Mouse (Mus musculus): Measurements from ENCODE around the gene Nop16. TPM values are rescaled to one million over a fixed set of nuclear protein-coding genes. Genes with fewer than 3 reads are reported as not detected.
A peak's percentile ranks its signal among the peaks of the same experiment; 100 is the strongest.

Nop16 gene
- polyA plus RNA-seq, 1 experiment from 2014 or later = 45.0 TPM

DNA sequence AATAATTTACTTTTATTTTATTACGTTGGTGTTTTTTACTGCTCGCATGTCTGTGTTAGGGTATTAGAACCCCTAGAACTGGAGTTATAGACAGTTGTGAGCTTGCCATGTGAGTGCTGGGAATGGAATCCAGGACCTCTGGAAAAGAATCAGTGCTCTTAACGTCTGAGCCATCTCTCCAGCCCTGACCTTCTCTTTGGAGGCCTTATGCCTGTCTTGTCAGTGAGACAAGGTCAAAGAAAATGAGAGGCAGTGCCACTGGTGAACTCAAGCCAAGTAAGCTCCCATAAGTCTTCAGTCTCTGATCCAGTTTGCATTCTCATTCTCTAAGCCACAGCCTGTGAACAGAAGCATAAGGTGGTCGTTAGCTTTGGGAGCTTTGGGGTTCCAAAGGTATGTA lies 19.2 kb downstream of the Nop16 start:
- Histone ChIP-seq H3K9ac (replicated peaks; ENCODE audit: low read depth, low read length) (no peak overlapping the region), H3K4me3 (ENCODE audit: low read depth, low read length) (no peak overlapping the region), H3K4me2 (ENCODE audit: low read depth, low read length) (no peak overlapping the region), H3K4me1 (ENCODE audit: control insufficient read depth, insufficient read depth, low read length) (peaks cover 4% of the 10 kb centered on the region), H3K36me3 (ENCODE audit: control insufficient read depth, insufficient read depth, low read length) (no peaks in the 10 kb centered on the region), H3K9me3 (ENCODE audit: control insufficient read depth, low read length) (no peaks in the 10 kb centered on the region), H3K27ac (ENCODE audit: low read depth, low read length) (no peak overlapping the region), H3K27me3 (ENCODE audit: control insufficient read depth, insufficient read depth, low read length) (no peaks in the 10 kb centered on the region; the same call in 1 of the 2 replicates)
- WGBS = 81% methylated on average over 4 of the region's 4 CpGs
- no peak for ATAC-seq (ENCODE audit: low read depth)

- H3K27ac ChIP-seq (ENCODE audit: low read depth, low read length) = no peak overlapping the region
- H3K4me1 ChIP-seq (ENCODE audit: control insufficient read depth, insufficient read depth, low read length) = peaks cover under 1% of the 10 kb centered on the region; the same call in 1 of the 2 replicates
- 55% methylated on average over 1 of the region's 1 CpGs for WGBS
- no peak overlapping the region for H3K4me2 ChIP-seq (ENCODE audit: low read depth, low read length)
- no peaks in the 10 kb centered on the region; the same call in 1 of the 2 replicates for H3K27me3 ChIP-seq (ENCODE audit: control insufficient read depth, insufficient read depth, low read length)
- H3K9ac ChIP-seq (replicated peaks; ENCODE audit: low read depth, low read length) = no peak overlapping the region
- no peak for ATAC-seq (ENCODE audit: low read depth)
- no peak overlapping the region for H3K4me3 ChIP-seq (ENCODE audit: low read depth, low read length)
- H3K36me3 ChIP-seq (ENCODE audit: control insufficient read depth, insufficient read depth, low read length) = no peaks in the 10 kb centered on the region
- H3K9me3 ChIP-seq (ENCODE audit: control insufficient read depth, low read length) = no peaks in the 10 kb centered on the region
These were observed 20.6 kb downstream of the Nop16 start for GRCm38 (mm10) chr13:54569282-54569681.

GRCm38 (mm10) chr13:54568380-54568779 lies 21.5 kb downstream of the Nop16 start:
- Histone ChIP-seq H3K9me3 (ENCODE audit: control insufficient read depth, low read length) (no peaks in the 10 kb centered on the region), H3K4me2 (ENCODE audit: low read depth, low read length) (no peak overlapping the region), H3K9ac (replicated peaks; ENCODE audit: low read depth, low read length) (no peak overlapping the region), H3K27me3 (ENCODE audit: control insufficient read depth, insufficient read depth, low read length) (no peaks in the 10 kb centered on the region; the same call in 1 of the 2 replicates), H3K4me1 (ENCODE audit: control insufficient read depth, insufficient read depth, low read length) (peaks cover 5% of the 10 kb centered on the region; the same call in 1 of the 2 replicates), H3K36me3 (ENCODE audit: control insufficient read depth, insufficient read depth, low read length) (no peaks in the 10 kb centered on the region), H3K27ac (ENCODE audit: low read depth, low read length) (no peak overlapping the region), H3K4me3 (ENCODE audit: low read depth, low read length) (no peak overlapping the region)
- WGBS = 39% methylated on average over 5 of the region's 5 CpGs
- ATAC-seq (ENCODE audit: low read depth) = no peak

DNA sequence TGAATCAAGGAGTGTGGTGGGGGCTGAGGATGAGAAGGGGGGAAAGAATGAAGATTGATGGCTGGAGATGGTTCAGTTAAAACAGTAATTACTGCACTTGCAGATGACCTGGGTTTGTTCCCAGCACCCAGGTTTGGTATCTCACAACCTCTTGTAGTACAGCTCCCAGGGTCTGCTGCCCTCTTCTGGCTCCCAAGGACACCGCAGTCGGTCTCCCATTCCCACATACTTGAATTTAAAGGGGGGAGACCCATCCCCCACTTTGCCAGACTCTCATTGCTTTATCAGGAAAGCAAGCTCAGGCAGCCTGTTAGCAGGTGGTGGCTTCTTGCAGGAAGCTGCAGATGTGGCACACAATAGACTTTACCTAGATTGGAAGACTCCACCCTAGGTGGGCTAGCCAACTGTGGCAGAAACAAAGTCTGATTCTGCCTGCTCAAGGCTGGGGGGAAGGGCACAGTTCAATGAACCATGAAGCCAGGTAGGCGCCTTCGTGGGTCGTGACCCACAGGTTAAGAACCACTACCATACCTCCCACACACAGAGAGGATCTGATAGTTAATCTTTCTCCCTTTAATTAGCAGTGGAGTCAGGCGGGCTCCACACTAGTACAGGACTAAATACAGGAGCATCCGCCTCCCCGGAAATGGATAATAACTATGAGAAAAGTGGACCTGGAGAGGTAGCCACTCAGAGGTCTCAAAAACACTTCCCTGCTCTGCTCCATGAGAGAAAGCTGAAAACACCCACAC lies 24.1 kb downstream of the Nop16 start:
- Histone ChIP-seq H3K4me2 (ENCODE audit: low read depth, low read length) (peak overlapping the region; percentile 50), H3K27me3 (ENCODE audit: control insufficient read depth, insufficient read depth, low read length) (no peaks in the 10 kb centered on the region; the same call in 1 of the 2 replicates), H3K36me3 (ENCODE audit: control insufficient read depth, insufficient read depth, low read length) (0 out of 2 replicates have a peak, but pooled peaks cover 11% of the 10 kb centered on the region), H3K4me1 (ENCODE audit: control insufficient read depth, insufficient read depth, low read length) (peaks cover 5% of the 10 kb centered on the region; the same call in 1 of the 2 replicates), H3K4me3 (ENCODE audit: low read depth, low read length) (peak overlapping the region; percentile 97), H3K9me3 (ENCODE audit: control insufficient read depth, low read length) (no peaks in the 10 kb centered on the region), H3K9ac (replicated peaks; ENCODE audit: low read depth, low read length) (no peak overlapping the region), H3K27ac (ENCODE audit: low read depth, low read length) (peak overlapping the region; percentile 34)
- 55% methylated on average over 8 of the region's 8 CpGs for WGBS
- ATAC-seq (ENCODE audit: low read depth) = peak; percentile 67

DNA sequence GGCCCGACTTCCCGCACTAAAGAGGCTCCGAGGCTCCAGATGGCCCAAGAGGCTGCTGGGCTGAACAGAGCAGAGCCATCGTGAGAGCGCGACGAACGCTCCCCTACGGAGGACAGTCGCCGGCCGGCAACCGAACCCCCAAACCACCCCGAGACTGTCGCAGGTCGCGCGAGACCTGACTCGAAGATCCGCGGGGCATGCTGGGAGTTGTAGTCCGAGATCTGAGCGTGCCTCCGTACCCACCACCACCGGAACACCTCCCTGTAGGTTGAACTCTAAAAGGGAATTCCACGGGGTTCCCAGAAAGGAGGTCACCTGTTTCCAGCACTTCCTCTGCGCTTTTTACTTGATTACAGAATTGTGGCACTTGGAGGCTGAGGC lies 24.7 kb downstream of the Nop16 start, which contains the start of gene 4833439L19Rik:
Gene 4833439L19Rik (minus strand): TSS at position 235 of the 381 bp plus-strand sequence.
- Histone ChIP-seq H3K27me3 (ENCODE audit: control insufficient read depth, insufficient read depth, low read length) (no peaks in the 10 kb centered on the region; the same call in 1 of the 2 replicates), H3K4me3 (ENCODE audit: low read depth, low read length) (peak within 1 kb of the TSS; percentile 97), H3K27ac (ENCODE audit: low read depth, low read length) (peak within 1 kb of the TSS; percentile 85), H3K4me1 (ENCODE audit: control insufficient read depth, insufficient read depth, low read length) (peaks cover 5% of the 10 kb centered on the region; the same call in 1 of the 2 replicates), H3K9ac (replicated peaks; ENCODE audit: low read depth, low read length) (peak within 1 kb of the TSS; percentile 92), H3K9me3 (ENCODE audit: control insufficient read depth, low read length) (no peaks in the 10 kb centered on the region), H3K4me2 (ENCODE audit: low read depth, low read length) (peak within 1 kb of the TSS; percentile 75), H3K36me3 (ENCODE audit: control insufficient read depth, insufficient read depth, low read length) (0 out of 2 replicates have a peak, but pooled peaks cover 16% of the 10 kb centered on the region)
- ATAC-seq (ENCODE audit: low read depth) = peak; percentile 97
- WGBS = 1% methylated on average over 26 of the region's 27 CpGs

GRCm38 (mm10) chr13:54564232-54565200 lies 25.4 kb downstream of the Nop16 start:
- peak; percentile 71 for ATAC-seq (ENCODE audit: low read depth)

DNA sequence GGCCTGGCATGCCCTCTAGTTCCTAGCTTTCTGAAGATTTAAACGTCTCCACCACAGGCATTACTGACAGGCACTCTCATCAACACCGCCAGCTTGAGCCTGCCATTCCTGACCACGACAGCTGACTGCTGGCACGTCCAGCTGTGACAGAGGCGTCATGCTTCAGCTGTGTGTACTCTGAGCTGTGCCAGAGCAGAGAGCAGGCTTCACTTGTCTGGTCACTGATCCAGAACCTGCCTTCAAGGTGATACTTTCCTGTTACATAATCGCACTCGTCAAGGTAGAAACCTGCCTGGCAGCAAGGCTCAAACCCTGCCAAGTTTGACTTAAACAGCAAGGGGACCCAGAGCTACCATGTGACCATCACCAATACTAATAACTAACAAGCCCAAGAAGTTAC lies 27.3 kb downstream of the Nop16 start:
- Histone ChIP-seq H3K4me3 (ENCODE audit: low read depth, low read length) (no peak overlapping the region), H3K27ac (ENCODE audit: low read depth, low read length) (no peak overlapping the region), H3K4me2 (ENCODE audit: low read depth, low read length) (no peak overlapping the region), H3K9me3 (ENCODE audit: control insufficient read depth, low read length) (no peaks in the 10 kb centered on the region), H3K27me3 (ENCODE audit: control insufficient read depth, insufficient read depth, low read length) (no peaks in the 10 kb centered on the region; the same call in 1 of the 2 replicates), H3K9ac (replicated peaks; ENCODE audit: low read depth, low read length) (no peak overlapping the region), H3K4me1 (ENCODE audit: control insufficient read depth, insufficient read depth, low read length) (peaks cover 5% of the 10 kb centered on the region; the same call in 1 of the 2 replicates), H3K36me3 (ENCODE audit: control insufficient read depth, insufficient read depth, low read length) (peaks cover 33% of the 10 kb centered on the region)
- WGBS = 84% methylated on average over 7 of the region's 7 CpGs
- no peak for ATAC-seq (ENCODE audit: low read depth)

More at GRCm38 (mm10) chr13:54564232-54565200, 25.4 kb downstream of the Nop16 start:
- peak overlapping the region; percentile 92 for H3K9ac ChIP-seq (replicated peaks; ENCODE audit: low read depth, low read length)
- H3K4me1 ChIP-seq (ENCODE audit: control insufficient read depth, insufficient read depth, low read length) = peaks cover 5% of the 10 kb centered on the region; the same call in 1 of the 2 replicates
- peak overlapping the region; percentile 85 for H3K27ac ChIP-seq (ENCODE audit: low read depth, low read length)
- peaks cover 22% of the 10 kb centered on the region for H3K36me3 ChIP-seq (ENCODE audit: control insufficient read depth, insufficient read depth, low read length)
- no peaks in the 10 kb centered on the region for H3K9me3 ChIP-seq (ENCODE audit: control insufficient read depth, low read length)
- H3K4me3 ChIP-seq (ENCODE audit: low read depth, low read length) = peak overlapping the region; percentile 97
- peak overlapping the region; percentile 75 for H3K4me2 ChIP-seq (ENCODE audit: low read depth, low read length)
- 13% methylated on average over 42 of the region's 45 CpGs for WGBS
- H3K27me3 ChIP-seq (ENCODE audit: control insufficient read depth, insufficient read depth, low read length) = no peaks in the 10 kb centered on the region; the same call in 1 of the 2 replicates

DNA sequence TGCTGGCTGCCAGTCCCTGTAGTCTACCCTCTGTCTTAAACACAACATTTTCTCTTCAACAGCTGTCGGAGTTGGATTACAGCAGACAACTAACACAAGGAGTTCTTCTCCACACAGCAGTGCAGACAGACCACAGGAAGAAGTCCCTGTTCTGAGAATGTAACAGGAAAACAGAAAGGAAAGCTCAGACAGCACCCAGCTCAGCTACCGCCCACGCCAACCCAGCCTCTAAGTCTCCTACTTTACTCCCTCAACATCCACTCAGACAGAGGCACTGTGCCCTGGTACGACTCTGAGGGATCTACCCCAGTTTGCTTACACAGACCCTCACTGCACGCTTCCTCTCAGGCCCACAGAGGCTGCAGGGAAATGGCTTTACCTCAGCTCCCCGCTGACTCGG lies 29.3 kb downstream of the Nop16 start:
- no peak overlapping the region for H3K4me2 ChIP-seq (ENCODE audit: low read depth, low read length)
- no peak for ATAC-seq (ENCODE audit: low read depth)
- H3K9ac ChIP-seq (replicated peaks; ENCODE audit: low read depth, low read length) = no peak overlapping the region
- 96% methylated on average over 7 of the region's 7 CpGs for WGBS
- H3K9me3 ChIP-seq (ENCODE audit: control insufficient read depth, low read length) = no peaks in the 10 kb centered on the region
- peaks cover 5% of the 10 kb centered on the region; the same call in 1 of the 2 replicates for H3K4me1 ChIP-seq (ENCODE audit: control insufficient read depth, insufficient read depth, low read length)
- peaks cover 50% of the 10 kb centered on the region for H3K36me3 ChIP-seq (ENCODE audit: control insufficient read depth, insufficient read depth, low read length)
- no peak overlapping the region for H3K4me3 ChIP-seq (ENCODE audit: low read depth, low read length)
- no peak overlapping the region for H3K27ac ChIP-seq (ENCODE audit: low read depth, low read length)
- H3K27me3 ChIP-seq (ENCODE audit: control insufficient read depth, insufficient read depth, low read length) = no peaks in the 10 kb centered on the region; the same call in 1 of the 2 replicates
